Mouse (Mus musculus): ENCODE measurements around the gene Zfp513. TPM values are rescaled to one million over a fixed set of nuclear protein-coding genes. Genes with fewer than 3 reads are reported as not detected.

The Zfp513 gene
- polyA plus RNA-seq, 1 experiment from 2014 or later, result 14.8 TPM

GRCm38 (mm10) chr5:31151746-31152145 is 50.4 kb downstream of the Zfp513 start:
- no peak overlapping the region for H3K9ac ChIP-seq
- ATAC-seq (ENCODE audit: insufficient number of reproducible peaks, insufficient read depth, low FRiP score, low TSS enrichment, low read depth), result no peak
- peaks cover 13% of the 10 kb centered on the region for H3K4me1 ChIP-seq
- WGBS, result 96% methylated on average over 3 of the region's 3 CpGs
- H3K27ac ChIP-seq, result no peak overlapping the region
- no peaks in the 10 kb centered on the region for H3K27me3 ChIP-seq
- H3K9me3 ChIP-seq, result no peaks in the 10 kb centered on the region
- no peak overlapping the region for H3K4me3 ChIP-seq
- H3K36me3 ChIP-seq, result peaks cover 41% of the 10 kb centered on the region
- H3K4me2 ChIP-seq, result no peak overlapping the region

GRCm38 (mm10) chr5:31149781-31150180 is 52.3 kb downstream of the Zfp513 start:
- 90% methylated on average over 4 of the region's 4 CpGs for WGBS

More at GRCm38 (mm10) chr5:31149781-31150180, 52.3 kb downstream of the Zfp513 start:
- Histone ChIP-seq H3K27ac (no peak overlapping the region), H3K36me3 (peaks cover 43% of the 10 kb centered on the region), H3K9me3 (no peaks in the 10 kb centered on the region), H3K27me3 (no peaks in the 10 kb centered on the region), H3K9ac (no peak overlapping the region), H3K4me1 (peaks cover 11% of the 10 kb centered on the region), H3K4me3 (no peak overlapping the region), H3K4me2 (no peak overlapping the region)
- no peak for ATAC-seq (ENCODE audit: insufficient number of reproducible peaks, insufficient read depth, low FRiP score, low TSS enrichment, low read depth)

Other genes starting within 250 kb of the Zfp513 start
- 132 and 133 TPM in 2 replicates for gene Preb, start 241.9 kb downstream of the Zfp513 start, polyA plus RNA-seq (2015; fragmentation: Nextera tagmentation; extraction: Ambion mirVana)
- 0.08 TPM in 1 of 2 replicates, not detected in the other for gene Tcf23, start 233.6 kb downstream of the Zfp513 start, polyA plus RNA-seq (2015; fragmentation: Nextera tagmentation; extraction: Ambion mirVana)
- 123 and 138 TPM in 2 replicates for gene Atraid, start 154.0 kb downstream of the Zfp513 start, polyA plus RNA-seq (2015; fragmentation: Nextera tagmentation; extraction: Ambion mirVana)
- 10.2 and 11.8 TPM in 2 replicates for gene Slc5a6, start 153.4 kb downstream of the Zfp513 start, polyA plus RNA-seq (2015; fragmentation: Nextera tagmentation; extraction: Ambion mirVana)
- 27.9 and 30.2 TPM in 2 replicates for gene Cad, start 147.5 kb downstream of the Zfp513 start, polyA plus RNA-seq (2015; fragmentation: Nextera tagmentation; extraction: Ambion mirVana)
- not detected in 2 replicates for gene Dnajc5g, start 96.0 kb downstream of the Zfp513 start, polyA plus RNA-seq (2015; fragmentation: Nextera tagmentation; extraction: Ambion mirVana)
- gene Slc30a3, start 94.1 kb downstream of the Zfp513 start, polyA plus RNA-seq (2015; fragmentation: Nextera tagmentation; extraction: Ambion mirVana), result 0.73 TPM in 1 of 2 replicates, not detected in the other
- 0.37 and 0.62 TPM in 2 replicates for gene Trim54, start 85.6 kb downstream of the Zfp513 start, polyA plus RNA-seq (2015; fragmentation: Nextera tagmentation; extraction: Ambion mirVana)
- not detected in 2 replicates for gene Ucn, start 63.5 kb downstream of the Zfp513 start, polyA plus RNA-seq (2015; fragmentation: Nextera tagmentation; extraction: Ambion mirVana)
- 69.4 and 70.2 TPM in 2 replicates for gene Mpv17, start 48.1 kb downstream of the Zfp513 start, polyA plus RNA-seq (2015; fragmentation: Nextera tagmentation; extraction: Ambion mirVana)
- 0.41 and 2.6 TPM in 2 replicates for gene Gm29609, start 22.4 kb downstream of the Zfp513 start, polyA plus RNA-seq (2015; fragmentation: Nextera tagmentation; extraction: Ambion mirVana)
- 81.9 and 87.5 TPM in 2 replicates for gene Gtf3c2, start 22.2 kb downstream of the Zfp513 start, polyA plus RNA-seq (2015; fragmentation: Nextera tagmentation; extraction: Ambion mirVana)
- gene Snx17, start 9.1 kb downstream of the Zfp513 start, polyA plus RNA-seq (2015; fragmentation: Nextera tagmentation; extraction: Ambion mirVana), result 134 and 155 TPM in 2 replicates
- gene Eif2b4, start 8.9 kb downstream of the Zfp513 start, polyA plus RNA-seq (2015; fragmentation: Nextera tagmentation; extraction: Ambion mirVana), result 61.8 and 71.2 TPM in 2 replicates
- gene Ppm1g, start 18.4 kb upstream of the Zfp513 start, polyA plus RNA-seq (2015; fragmentation: Nextera tagmentation; extraction: Ambion mirVana), result 130 and 139 TPM in 2 replicates
- gene Nrbp1, start 38.6 kb upstream of the Zfp513 start, polyA plus RNA-seq (2015; fragmentation: Nextera tagmentation; extraction: Ambion mirVana), result 159 and 161 TPM in 2 replicates
- 0.54 TPM in 1 of 2 replicates, not detected in the other for gene Gm9970, start 38.9 kb upstream of the Zfp513 start, polyA plus RNA-seq (2015; fragmentation: Nextera tagmentation; extraction: Ambion mirVana)
- 15.4 and 16.2 TPM in 2 replicates for gene Krtcap3, start 49.4 kb upstream of the Zfp513 start, polyA plus RNA-seq (2015; fragmentation: Nextera tagmentation; extraction: Ambion mirVana)
- gene Ift172, start 88.8 kb upstream of the Zfp513 start, polyA plus RNA-seq (2015; fragmentation: Nextera tagmentation; extraction: Ambion mirVana), result 44.8 and 47.1 TPM in 2 replicates
- 80.5 and 89.0 TPM in 2 replicates for gene Fndc4, start 93.8 kb upstream of the Zfp513 start, polyA plus RNA-seq (2015; fragmentation: Nextera tagmentation; extraction: Ambion mirVana)
- gene Gckr, start 95.1 kb upstream of the Zfp513 start, polyA plus RNA-seq (2015; fragmentation: Nextera tagmentation; extraction: Ambion mirVana), result 0.79 and 1.0 TPM in 2 replicates

Measured in embryonic facial prominence, embryonic 13.5 days (tissue).